Mouse (Mus musculus): ENCODE measurements around the gene Hnrnpul2.
A peak's percentile ranks its signal among the peaks of the same experiment; 100 is the strongest.

The Hnrnpul2 gene

DNA sequence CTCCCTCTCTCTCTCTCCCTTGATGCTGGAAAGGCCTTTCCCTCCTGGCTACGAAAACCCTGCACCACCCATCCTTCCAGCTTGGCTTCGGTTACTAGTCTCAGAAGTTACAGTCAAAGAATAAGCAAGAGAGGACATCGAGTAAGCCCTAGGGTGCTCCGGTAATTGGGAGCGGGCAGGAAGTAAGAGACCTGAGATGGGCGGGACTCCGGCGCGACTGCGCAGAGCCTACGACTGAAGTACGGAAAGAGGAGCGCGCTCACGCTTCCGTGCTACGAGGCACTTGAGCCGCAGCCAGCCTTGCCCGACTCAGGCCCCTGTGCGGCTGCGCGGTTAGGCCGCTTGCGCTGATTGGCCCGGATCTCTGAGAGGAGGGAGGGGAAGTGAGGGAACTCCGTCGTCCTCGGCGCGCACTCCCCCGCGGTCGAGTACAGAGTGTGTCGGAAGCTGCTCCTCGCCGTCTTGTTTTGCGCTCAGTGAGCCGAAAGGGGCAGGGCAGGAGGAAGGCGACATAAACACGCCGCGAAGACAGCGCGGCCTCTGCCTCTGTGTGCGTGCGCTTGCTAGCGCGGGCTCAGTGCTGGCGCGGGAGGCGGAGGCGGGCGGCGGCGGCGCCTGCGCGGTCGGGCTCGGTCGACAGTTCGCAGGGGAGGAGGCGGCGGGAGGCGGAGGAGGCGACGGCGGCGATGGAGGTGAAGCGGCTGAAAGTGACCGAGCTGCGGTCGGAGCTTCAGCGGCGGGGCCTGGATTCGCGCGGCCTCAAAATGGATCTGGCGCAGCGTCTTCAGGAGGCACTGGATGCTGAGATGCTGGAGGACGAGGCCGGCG, at the start of gene Hnrnpul2:
Hnrnpul2 (plus strand) TSS at position 415 of the 828 bp plus-strand sequence.
- DNase-seq = peak; percentile 98 to 99

DNA sequence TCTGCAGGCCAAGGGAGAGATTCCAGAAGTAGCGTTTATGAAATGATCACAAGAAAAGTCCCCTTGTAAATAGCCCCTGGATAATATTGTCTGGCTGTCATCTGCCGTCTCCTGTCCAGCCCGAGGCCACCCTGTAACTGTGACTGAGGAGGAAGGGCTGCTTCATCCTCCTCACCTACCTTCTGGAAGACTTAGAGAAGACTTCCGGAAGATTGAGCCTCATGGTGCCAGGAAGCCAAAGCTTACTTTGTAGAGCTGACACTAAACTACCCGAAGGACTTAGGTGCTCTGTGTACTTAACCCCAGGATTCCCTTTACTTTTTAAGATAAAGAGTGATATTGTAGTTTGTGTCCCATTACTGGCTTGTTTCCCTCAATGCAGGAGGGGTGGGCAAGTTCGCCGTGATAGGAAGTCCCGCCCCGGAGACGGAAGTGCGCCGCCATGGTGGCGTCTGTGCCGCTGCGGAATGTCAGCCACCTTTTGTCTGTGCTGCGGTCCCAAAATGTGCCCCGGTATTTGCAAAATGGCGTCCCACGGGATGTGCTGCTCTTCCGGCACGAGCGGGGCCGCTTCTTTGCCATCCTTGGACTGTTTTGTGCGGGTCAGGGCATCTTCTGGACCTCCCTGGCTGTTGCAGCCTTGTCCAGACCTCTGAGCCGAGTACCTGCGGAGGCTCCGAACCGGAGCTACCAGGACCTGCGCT, 49.1 kb upstream of the Hnrnpul2 start, which contains the start of gene Tmem223:
Tmem223 (plus strand) TSS at position 430 of the 704 bp plus-strand sequence.
- peak; percentile 82 to 86 for DNase-seq

DNA sequence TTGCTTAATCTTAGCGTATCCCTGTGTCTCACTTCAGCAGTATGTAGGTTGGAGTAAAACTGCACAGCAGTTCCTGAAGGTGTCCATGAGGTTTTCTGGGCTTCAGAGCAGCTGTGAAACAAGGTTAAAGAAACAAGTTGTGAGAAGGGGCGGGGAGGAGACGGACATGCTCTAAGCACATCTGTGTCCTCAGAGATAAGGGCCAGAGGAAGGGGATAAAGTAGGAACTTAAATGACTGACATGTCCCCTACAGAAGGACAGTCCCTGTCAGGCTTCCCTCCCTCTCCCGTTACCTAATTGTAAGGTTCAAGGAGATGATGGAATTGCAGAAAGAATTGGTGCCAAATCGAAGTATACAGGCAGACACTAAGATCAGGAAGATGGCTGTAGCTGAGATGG, 46.8 kb upstream of the Hnrnpul2 start:
- no peak for DNase-seq

DNA sequence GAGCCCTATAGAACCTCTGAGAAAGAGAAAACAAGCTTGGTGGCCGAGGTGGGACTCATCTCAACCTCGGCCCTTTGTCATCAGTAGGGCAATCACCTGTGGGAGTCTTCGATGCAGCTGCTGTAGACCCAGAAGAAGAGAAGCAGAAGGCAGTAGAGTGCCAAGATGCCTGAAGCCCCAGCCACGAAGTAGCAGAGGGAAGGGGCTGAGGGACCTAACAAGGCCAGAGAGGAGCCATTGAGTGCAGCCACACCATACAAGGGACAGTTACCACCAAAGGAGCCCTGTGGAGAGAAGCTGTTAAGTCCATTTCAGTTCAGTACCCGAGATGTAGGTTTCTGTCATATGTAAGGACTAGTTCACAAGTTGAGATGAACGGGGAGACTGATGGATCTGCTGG, 46.4 kb upstream of the Hnrnpul2 start:
- no peak for DNase-seq

DNA sequence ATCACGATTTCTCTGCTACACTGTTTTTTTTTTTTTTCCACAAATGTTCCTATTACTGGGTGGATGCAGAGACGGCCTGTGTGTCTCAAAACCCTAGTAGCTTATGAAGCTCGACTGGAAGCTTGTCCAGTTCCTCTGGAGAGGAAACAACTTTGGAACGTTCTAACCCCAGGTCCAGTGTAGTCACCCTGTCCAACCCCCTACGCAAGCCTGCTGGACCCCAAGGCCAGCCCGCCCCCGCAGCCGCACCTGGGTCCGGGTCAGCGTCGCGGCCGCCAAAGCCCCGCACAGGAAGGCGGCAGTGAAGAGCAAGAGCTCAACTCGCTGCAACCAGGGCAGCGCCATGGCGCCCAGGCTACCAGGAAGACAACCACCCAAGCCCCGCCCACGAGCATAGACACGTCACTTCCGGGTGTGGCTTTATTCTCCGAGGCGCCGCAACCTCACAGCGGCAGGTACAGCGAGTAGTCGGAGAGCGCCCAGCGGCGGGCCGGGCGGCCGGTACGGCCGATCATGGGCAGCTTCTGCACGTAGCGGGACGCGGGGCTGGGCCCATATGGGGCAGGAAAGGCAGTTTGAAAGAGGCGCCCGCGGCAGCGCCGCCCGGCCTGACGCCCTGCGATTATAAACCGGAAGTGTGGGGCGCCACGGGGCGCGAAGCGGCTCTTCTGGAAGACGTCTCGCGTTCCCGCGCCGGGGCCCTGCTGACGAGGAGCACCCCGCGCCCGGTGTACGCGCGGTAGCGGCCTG, 45.5 kb upstream of the Hnrnpul2 start, which contains the start of gene Tmem179b:
Tmem179b (minus strand) TSS at position 382 of the 750 bp plus-strand sequence.
- peak; percentile 97 to 98 for DNase-seq

DNA sequence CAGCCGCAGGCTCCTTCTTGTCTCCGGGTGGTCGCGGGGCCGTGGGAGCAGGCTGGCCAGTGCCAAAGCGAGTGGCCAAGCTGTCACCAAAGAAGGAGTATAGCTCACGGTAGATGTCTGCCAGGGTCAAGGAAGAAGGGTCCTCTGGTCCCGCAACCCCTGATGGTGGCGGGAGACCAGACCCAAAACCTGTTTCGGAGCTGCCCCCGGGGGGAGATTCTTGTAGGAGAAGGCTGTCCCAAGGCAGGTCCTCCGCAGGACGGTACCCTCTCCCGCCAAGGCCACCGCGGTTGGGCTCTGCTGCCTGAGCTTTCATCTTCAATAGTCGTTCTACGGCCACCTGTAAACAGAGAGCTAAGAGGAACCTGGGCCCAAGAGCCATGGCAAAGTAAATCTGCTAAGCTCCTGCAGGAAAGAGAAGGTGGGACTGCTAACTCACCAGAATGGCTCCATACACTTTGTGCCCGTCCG, 44.8 kb upstream of the Hnrnpul2 start:
- DNase-seq = no peak

DNA sequence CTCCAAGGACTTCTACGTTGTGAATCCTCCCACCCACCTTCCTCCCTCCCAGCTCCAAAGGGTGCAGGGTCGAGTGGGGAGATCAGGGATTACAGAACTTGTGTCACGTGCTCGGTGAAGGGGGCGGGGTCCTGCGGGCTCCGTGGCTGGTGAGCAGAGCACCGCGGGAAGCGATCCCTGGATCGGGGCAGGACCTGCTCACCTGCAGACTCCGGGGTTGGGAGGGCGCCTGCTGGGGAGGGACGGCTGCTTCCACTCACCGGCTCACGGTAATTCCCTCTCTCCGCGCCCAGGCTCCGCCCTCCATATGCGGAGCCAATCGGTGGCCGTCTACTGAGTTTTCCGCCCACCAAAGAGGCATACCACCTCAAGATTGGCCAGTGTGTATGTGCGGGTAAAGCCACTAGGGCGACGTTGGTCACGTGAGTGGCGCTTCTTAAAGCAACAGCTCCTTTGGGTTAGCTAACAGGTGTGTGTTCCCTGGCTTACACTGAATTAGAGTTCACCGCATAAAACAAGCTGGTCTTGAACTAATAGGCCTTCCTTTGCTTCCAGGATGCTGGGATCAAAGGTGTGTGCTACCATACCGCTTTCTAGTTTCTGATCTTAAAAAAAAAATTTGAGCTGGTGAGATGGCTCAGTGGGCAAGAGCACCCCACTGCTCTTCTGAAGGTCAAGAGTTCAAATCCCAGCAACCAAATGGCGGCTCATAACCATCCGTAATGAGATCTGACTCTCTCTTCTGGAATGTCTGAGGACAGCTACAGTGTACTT, 33.6 kb upstream of the Hnrnpul2 start, which contains the start of gene Taf6l:
Taf6l (minus strand) TSS at position 410 of the 774 bp plus-strand sequence.
- DNase-seq = peak; percentile 89 to 91

DNA sequence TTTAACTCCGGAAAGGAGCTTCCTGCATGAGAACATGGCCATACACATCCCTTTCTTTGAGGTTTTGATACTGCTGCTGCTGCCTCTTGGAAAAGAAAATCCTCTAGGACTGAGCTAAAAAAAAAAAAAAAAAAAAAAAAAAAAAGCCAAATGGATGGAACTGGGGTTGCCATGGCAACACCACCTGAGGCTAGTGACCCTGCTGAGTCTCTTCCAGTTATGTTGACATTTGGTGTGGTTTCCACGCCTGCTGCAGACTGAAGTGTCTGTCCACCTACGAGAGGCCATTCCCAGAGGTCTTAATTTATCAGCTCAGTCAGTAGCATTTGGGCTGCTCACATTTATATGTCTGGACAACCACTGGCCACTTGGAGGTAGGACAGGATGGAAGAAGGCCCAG, 31.3 kb upstream of the Hnrnpul2 start:
- peak; percentile 37 to 39 for DNase-seq

DNA sequence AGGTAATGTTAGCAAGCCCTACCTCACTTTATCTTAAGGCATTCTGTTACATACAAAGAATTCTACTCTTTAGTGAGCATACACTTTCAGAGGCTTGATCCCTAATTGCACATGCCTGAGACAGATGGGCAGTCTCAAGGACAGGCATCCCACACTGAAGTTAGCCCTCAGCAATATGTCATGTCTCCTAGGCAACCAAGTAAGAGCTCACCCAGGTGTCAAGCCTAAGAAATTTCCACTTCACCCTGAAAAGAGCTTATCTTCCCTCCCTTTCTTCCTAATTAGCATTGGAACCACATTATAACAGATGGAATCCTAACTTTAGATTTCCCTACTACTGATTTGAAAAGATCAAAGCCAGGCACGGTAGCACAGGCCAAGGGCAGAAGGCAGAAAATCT, 30.6 kb upstream of the Hnrnpul2 start:
- no peak for DNase-seq

DNA sequence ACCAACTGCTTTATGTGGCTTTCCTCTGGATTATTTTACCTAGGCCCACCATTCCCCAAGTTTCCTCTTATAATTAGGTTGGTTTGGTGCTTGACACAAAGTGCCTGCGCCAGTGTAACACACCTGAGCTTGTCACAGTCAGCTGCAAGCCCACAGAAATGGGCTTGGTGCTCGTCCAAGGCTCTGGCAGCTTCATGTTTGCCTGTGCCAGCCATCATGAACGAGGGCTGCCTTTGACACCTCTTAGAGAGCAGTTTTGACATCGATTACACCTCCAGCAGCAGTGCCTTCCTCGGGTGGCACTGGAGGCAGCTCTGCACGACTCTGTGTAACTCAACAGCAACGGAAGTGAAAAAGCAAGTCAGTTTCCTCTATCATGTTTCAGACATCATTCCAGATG, 29.6 kb upstream of the Hnrnpul2 start:
- no peak for DNase-seq

DNA sequence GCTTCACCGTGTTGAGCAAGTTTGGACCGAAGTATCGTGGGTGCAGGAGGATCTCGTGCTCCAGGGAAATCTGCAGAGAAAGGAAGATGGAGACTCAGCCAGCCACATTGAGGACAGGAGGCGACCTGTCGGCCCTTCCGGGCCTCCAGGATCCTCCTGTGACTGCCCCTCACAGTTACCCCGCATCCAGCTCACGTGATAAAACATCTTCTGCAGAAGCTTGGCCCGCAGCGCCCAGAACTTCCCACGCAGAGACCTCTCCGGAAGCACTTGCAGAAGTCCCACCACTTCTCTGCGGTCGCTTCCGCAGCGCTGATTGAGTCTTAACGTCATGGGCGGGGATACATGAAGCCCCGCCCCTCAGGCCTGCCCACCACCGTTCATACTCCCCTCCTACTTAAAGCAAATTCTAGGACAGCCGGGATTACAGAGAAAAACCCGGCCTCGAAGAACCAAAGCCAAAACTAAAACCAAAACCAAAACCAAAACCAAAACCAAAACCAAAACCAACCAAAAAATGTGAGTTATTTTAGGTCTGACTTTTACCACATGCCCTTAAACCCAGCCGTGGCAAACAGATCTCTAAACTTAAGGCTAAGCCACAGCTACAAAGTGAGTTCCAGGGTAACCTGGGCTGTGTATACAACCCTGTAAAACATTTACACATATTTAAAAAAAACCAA, 21.4 kb upstream of the Hnrnpul2 start, which contains the start of gene Polr2g:
Polr2g (minus strand) TSS at position 314 of the 683 bp plus-strand sequence.
- DNase-seq = peak; percentile 84 to 89

DNA sequence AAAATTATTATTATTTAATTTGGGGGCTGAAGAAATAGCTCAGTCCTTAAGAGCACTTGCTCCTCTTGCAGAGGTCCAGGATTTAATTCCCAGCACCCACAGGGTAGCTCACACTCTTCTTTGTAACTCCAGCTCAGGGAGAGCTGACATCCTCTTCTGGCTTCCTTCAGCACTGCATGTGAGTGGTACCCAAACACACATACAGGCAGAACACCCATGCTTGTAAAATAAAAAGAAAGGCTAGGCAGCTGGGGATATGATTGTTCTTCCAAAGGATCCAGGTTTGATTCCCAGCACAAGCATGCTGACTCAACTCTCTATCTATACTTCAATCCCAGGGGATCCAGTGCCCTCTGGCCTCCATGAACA, 20.9 kb upstream of the Hnrnpul2 start:
- DNase-seq = no peak

DNA sequence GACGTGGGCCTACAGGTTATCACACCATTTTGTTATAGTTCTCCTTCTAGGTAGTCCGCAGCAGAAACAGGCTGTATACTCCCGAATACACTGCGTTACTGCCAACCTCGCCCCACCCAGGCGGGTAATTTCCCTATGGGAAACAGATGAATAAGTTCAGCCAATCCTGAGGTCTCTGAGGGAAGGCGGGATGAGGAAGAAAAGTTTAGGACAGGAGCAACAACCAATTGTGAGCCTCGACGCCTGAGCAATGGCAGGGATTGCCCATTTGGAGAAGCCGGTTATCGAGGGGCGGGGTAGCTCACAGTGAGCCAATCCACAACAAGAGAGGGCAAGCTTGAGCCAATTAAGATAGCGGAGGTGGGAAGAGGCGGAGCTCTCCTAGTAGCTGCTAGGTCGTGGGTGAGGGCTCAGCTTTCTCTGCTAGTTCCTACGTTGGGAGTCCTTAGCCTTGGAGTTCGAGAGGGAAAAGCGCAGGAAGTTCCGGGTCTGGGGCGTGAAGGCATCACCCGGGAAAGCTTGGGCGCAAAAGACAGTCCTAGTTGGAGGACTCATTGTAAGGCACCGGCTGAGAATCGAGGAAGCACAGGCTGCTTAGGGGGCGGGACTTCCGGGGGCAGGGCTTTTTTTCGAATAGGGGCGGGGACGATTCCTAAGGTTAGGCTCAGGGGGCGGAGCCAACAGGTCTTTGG, 17.5 kb upstream of the Hnrnpul2 start, which contains the start of gene Zbtb3:
Zbtb3 (plus strand) TSS at position 426 of the 692 bp plus-strand sequence.
- DNase-seq = peak; percentile 92 to 93

DNA sequence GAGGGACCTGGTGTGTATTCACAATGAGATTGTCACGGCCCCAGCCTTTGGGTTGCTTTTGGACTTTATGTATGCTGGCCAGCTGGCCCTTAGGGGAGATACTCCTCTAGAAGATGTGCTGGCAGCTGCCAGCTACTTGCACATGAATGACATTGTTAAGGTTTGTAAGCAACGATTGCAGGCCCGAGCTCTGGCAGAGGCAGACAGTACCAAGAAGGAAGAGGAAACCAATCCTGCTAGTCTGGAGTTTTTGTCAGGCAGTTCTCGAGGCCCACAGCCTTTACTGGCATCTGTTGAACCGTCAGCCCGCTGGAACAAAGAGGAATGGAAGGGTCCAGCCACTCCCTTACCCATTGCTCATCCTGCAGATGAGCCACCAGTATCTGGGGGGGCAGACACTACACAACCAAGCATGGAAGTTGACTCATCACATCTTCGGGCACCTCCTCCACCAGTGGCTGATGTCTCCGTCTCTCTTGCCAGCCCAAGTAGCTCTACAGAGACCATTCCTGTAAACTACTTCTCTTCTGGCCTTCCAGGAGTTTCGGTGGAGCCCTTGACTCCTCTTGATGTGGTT, 16.5 kb upstream of the Hnrnpul2 start:
- no peak for DNase-seq

DNA sequence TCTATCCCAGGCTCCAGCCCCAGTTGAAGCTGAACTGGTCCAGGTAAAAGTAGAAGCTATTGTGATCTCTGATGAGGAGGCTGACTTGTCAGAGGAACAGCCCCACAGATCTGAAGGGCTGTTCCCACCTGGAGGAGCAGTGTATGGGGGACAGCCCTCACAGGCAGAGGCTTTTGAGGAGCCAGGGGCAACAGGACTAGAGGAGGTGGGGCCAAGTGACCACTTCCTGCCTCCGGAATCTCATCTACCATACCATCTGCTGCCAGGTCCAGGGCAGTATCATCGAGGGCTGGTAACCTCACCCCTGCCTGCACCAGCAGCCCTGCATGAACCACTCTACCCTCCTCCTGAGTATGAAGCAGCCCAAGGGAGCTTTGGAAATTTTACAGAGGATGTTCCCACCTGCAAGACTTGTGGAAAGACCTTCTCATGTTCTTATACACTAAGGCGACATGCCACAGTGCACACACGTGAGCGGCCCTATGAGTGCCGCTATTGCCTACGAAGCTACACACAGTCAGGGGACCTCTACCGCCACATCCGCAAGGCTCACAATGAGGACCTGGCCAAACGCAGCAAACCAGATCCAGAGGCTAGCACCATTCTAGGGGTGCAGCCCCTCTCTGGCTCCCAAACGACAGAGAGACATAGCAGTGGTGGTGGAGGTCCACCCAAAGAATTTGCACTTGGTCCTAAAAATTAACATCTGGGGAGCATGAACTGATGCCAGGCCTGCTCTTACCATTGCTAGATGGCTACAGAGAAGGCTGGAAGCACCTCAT, 15.7 kb upstream of the Hnrnpul2 start:
- no peak for DNase-seq

DNA sequence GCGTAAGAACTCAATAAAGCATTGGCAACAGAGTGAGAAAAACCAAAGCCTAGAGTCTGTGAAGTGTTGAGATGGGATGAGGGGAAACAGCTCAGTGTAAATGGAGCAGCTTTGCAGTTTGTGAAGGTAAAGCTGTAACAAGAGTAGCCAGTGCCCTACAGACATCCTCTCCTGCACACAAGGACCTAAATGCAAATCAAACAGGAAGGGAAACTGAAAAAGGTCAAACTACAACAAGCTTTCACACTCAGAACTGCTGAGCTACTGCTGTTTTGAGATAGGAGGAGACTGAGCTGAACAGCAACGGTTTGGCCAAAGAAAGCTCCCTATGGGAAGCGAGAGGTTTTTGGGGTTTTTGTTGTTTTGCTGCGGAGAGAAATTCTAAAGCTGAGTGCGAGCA, 13.0 kb upstream of the Hnrnpul2 start:
- DNase-seq = no peak

DNA sequence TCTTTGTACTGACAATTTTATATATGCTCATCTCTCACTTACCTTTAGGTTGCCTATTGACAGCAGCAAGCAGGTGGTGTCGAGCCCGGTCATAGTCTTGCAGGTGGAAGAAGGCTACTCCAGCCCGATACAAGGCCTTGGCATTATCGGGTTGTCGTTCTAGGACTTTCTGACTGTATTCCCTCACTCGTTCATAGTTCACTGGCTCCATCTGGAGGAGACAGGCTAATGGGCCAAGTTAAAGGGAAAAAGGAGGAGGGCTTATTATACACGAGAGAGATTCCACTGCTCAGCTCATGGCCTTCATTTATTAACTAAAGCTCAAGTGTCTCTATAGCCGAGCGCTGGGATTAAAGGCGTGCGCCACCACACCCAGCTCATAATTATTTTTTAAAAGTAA, 4.0 kb upstream of the Hnrnpul2 start:
- DNase-seq = no peak

DNA sequence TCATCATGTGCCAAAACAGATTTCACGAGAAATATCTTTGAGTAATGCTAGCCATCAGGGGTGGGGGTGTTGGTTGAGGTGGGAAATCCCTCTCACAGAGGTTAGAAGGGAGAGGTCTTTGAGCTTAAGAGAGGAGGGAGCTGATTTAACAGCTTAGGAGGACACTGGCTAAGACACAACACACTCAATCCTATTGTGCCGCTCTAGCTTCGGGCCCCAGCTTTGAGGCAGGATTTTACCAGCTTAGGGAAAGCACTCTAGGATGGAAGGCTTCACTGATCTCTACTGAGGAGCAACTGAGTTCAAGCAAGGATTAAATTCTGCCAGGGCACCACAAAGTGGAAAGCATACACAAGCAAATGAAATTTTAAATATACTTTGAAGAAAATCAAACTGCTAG, 2.8 kb upstream of the Hnrnpul2 start:
- no peak for DNase-seq

DNA sequence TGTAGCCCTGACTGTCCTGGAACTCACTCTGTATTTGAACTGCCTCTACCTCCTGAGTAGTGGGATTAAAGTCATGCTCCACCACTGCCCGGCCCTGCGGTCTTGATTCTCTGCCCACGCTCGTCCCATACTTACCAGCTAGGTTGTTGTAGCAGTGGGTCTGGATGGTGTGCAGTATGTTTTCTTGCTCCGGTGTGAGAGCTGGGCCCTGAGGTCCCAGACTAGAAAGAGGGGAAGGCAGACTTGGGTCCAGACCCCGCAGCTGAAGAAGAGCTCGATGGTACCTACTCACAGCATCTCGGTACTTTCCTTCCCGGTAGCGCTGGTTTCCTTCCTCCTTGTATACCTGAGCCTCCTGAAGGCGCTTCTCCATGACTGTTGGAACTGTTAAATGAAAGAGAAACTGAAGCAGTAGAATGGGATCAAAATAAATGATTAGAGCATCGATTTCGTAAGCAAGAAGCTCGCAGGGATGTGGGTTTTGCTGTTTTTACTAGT, 1.5 kb upstream of the Hnrnpul2 start:
- no peak for DNase-seq
